Mouse (Mus musculus) heart, postnatal 25 days (tissue): ENCODE measurements around the gene Bhlhe41. TPM values are rescaled to one million over a fixed set of nuclear protein-coding genes. Genes with fewer than 3 reads are reported as not detected.
A peak's percentile ranks its signal among the peaks of the same experiment; 100 is the strongest.

ENCODE experiments used
- DNase-seq: peaks from one replicate; pipeline ENCODE4 v3.0.0; 2022; ENCODE audit warnings: low spot score
- intact Hi-C: fragments of 180-260 bp; cut with DNase I; formaldehyde crosslinking; loops from one replicate; pipeline ENCODE4 v1.15.1; 2025
- total RNA-seq, 2 experiments: library from RNA; stranded (reverse); gene quantifications; 2 replicates each; pipeline ENCODE4 v1.2.3; 2021

Bhlhe41 gene
- total RNA-seq, 2 experiments from 2014 or later: 12.5 to 26.5 TPM

DNA sequence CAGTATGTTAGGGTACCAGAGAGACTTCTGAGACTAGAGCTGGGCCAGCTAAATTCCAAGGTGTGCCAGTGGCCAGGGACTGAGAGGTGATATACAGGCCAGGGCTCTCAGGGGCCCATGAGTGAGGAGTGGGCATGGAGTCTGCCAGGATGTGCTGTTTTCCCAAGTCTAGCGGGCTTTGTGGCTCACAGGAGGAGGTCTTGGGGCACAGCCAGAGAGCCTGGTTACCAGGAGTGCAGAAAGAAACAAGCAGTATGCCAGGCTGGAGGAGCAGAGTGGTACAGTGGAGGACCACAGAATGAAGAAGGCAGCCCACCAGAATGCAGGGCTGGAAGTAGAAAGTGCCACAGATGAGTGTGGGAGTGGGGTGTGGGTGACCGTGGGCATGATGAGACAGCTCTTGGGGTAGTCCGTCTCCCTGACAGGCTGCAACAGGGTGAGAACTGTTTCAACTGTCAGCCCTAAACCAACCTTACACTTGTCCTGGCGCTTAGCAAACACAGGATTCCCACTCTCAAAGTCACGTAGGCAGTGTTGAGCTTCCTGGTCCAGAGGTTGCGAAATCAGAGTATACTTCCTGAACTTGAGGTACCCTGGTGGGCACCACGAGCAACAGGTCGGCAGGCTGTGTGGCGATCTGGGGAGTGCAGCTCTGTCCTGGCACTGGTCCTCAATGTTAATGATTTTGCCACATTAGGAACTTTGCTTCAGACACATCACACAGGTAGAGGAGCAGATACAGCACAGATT is 11.8 kb upstream of the Bhlhe41 start:
- DNase-seq: no peak
- intact Hi-C loops: no loop called here

GRCm38 (mm10) chr6:145873354-145873753 is 8.0 kb upstream of the Bhlhe41 start:
- intact Hi-C loops: no loop called here
- no peak for DNase-seq

- intact Hi-C loops: no loop called here
- DNase-seq: no peak
These were observed 6.7 kb upstream of the Bhlhe41 start for GRCm38 (mm10) chr6:145872010-145872409.

DNA sequence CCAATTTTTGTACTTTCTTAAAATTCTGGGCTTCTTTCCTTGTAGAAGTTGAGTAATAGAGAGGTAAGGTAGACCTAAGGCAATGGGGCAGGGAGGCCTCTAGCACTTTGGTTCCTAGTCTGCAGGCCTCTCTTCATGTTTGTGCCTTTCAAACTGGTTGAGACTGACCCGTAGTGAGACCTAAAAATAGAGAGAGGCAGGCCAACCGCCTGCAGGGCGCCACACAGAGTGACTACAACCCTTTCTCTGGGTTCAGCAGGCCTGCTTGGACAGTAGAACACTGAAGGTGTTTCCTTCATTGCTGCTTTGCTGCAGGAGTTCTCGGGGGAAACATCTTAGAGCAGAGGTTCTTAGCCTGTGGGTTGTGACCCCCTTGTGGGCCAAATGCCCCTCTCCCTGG is 5.6 kb upstream of the Bhlhe41 start:
- intact Hi-C loops: no loop called here
- DNase-seq: no peak

- intact Hi-C loops: loop anchor here (5.0 kb wide), 1 partner anchor 120 kb away; the partner anchor contains the start of gene Rassf8
These were observed 1.8 kb upstream of the Bhlhe41 start for GRCm38 (mm10) chr6:145867111-145867510.

GRCm38 (mm10) chr6:145865886-145866851 is 811 bp upstream of the Bhlhe41 start:
- intact Hi-C loops: loop anchor here (5.0 kb wide), 1 partner anchor 119 kb away; the partner anchor contains the start of gene Rassf8
- peak; percentile 89 for DNase-seq

More at GRCm38 (mm10) chr6:145867111-145867510, 1.8 kb upstream of the Bhlhe41 start:
- no peak for DNase-seq

GRCm38 (mm10) chr6:145864171-145864570 is 1.2 kb downstream of the Bhlhe41 start:
- intact Hi-C loops: loop anchor here (5.0 kb wide), 1 partner anchor 298 kb away; no protein-coding TSS in a partner anchor
- DNase-seq: no peak

GRCm38 (mm10) chr6:145863065-145863971 is 2.0 kb downstream of the Bhlhe41 start:
- peak; percentile 70 for DNase-seq
- intact Hi-C loops: loop anchor here (5.0 kb wide), 1 partner anchor 299 kb away; no protein-coding TSS in a partner anchor

DNA sequence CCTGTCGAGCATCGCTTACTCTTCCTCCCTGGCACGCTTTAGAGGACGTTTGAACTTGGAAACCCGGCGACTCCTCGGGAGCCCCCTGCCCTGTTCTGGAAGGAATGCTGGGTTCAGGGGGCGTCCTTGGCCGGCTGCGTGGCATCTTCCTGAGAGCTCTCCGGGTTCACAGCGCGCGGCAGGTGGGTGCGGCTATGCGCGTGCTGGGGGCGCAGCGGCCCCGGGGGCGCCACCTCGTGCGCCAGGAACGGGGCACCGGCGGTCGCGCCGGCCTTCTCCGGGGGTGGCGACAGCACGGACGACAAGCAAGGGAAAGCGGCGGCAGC is 2.7 kb downstream of the Bhlhe41 start:
- no peak for DNase-seq
- intact Hi-C loops: loop anchor here (5.0 kb wide), 1 partner anchor 300 kb away; no protein-coding TSS in a partner anchor

GRCm38 (mm10) chr6:145862321-145862720 is 3.0 kb downstream of the Bhlhe41 start:
- intact Hi-C loops: loop anchor here (5.0 kb wide), 1 partner anchor 300 kb away; no protein-coding TSS in a partner anchor
- no peak for DNase-seq

- intact Hi-C loops: loop anchor here (5.0 kb wide), 1 partner anchor 301 kb away; no protein-coding TSS in a partner anchor
- DNase-seq: no peak
These were observed 3.7 kb downstream of the Bhlhe41 start for GRCm38 (mm10) chr6:145861462-145862227.

- intact Hi-C loops: loop anchor here (5.0 kb wide), 1 partner anchor 302 kb away; no protein-coding TSS in a partner anchor
These were observed 5.0 kb downstream of the Bhlhe41 start for GRCm38 (mm10) chr6:145860350-145860749.

GRCm38 (mm10) chr6:145858414-145858813 is 6.9 kb downstream of the Bhlhe41 start:
- no peak for DNase-seq
- intact Hi-C loops: no loop called here

More at GRCm38 (mm10) chr6:145860350-145860749, 5.0 kb downstream of the Bhlhe41 start:
- no peak for DNase-seq

- intact Hi-C loops: no loop called here
- DNase-seq: no peak
These were observed 7.9 kb downstream of the Bhlhe41 start for GRCm38 (mm10) chr6:145857428-145857827.

- peak; percentile 96 for DNase-seq
- intact Hi-C loops: no loop called here
These were observed 9.4 kb downstream of the Bhlhe41 start for GRCm38 (mm10) chr6:145855720-145856551.

- intact Hi-C loops: no loop called here
- no peak for DNase-seq
These were observed 10.6 kb downstream of the Bhlhe41 start for GRCm38 (mm10) chr6:145854756-145855155.

DNA sequence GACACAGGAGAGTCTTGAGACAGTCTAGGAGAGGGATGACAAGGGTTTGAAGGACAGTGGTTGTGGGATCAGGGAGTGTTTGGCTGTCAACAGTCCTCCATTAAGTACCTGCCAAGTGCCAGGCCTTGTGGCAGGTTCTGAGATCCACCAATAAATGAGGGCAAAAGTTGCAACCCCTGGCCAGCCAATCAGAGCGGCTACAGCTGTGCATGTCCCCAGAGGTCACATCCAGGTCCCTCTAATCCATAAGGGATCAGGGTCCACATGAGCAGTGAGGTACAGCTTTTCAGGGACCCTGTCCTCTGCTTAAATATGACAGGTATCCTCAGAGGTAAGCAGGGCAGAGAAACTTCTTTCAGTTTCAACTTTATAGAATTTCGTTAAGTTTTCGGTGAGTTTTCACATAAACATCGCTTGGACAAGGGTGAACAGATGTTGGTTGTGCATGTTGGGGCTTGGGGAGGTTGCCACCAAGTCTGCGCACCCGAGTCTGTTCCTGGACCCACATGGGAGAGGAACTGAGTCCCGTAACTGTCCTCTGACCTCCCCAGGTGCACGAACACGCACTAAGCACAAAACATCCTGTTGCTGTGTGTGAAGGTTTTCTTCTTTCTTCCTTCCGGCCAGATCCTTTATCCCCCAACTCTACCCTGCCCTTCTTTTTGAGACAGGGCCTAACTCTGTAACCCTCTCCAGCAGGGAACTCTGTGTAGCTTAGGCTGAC is 11.8 kb downstream of the Bhlhe41 start:
- no peak for DNase-seq
- intact Hi-C loops: no loop called here
